Mouse (Mus musculus): ENCODE measurements around the gene Smim13.

GRCm38 (mm10) chr13:41206241-41206640, 43.4 kb upstream of the Smim13 start:
- TF ChIP-seq CTCF (IDR thresholded peaks at IDR 0.05; ENCODE audit: borderline replicate concordance, control insufficient read depth, extremely low read depth, insufficient read depth, low read length, poor library complexity), result no peak
- no peak for TF ChIP-seq POLR2A (IDR thresholded peaks at IDR 0.05; ENCODE audit: control insufficient read depth, extremely low read depth, insufficient read depth, low read length, poor library complexity)
